Mouse (Mus musculus): ENCODE results near the gene Sds. TPM values are rescaled to one million over a fixed set of nuclear protein-coding genes. Genes with fewer than 3 reads are reported as not detected.
"Not testable (repeated sequence)": the region's sequence is repeated elsewhere in the genome, so short reads cannot be mapped to it uniquely, and the experiment has no call there.

Gene Sds
- total RNA-seq, 2 experiments from 2014 or later: not detected

DNA sequence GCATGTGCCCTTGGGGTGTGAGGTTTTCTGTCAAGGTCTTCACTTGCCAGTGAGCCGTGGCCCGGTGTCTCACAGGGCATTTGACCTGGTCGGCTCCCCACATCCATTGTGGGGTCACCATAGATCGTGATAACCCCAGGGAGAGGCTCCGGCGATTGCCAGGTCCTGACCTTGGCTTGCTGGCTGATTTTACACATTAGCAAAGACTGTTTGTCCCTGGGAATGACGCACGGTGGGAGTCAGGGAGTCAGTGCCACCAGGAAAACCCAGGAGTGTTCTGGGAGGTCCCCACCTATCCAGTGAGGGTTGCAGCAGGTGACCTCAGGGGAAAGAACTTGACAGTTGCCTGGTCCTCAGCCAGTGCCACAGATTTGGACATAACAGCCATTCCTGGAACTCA lies 3.6 kb upstream of the Sds start, which contains the start of gene Sdsl:
Gene Sdsl, minus strand, starts transcription at position 41 of the 400 bp plus-strand sequence.
- intact Hi-C loops (cut with DNase I): no loop called here
- no peak for DNase-seq (ENCODE audit: extremely low spot score in 1 of 2, low spot score in 2 of 2)

DNA sequence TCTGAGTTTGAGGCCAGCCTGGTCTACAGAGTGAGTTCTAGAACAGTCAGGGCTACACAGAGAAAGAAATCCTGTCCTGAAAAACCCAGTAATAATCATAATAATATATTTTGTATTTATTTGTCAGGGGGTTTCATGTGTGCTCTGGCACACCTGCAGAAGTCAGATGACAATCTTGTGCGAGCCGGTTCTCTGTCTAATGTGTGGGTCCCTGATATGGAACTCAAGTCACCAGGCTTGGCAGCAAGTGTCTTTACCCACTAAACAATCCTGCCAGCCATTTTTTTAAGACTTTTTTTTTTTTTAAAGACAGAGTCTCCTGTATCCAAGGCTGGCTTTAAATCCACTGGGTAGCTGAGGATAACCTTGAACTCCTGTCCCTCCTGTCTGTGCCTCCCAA lies 3.0 kb upstream of the Sds start:
- DNase-seq (ENCODE audit: extremely low spot score in 1 of 2, low spot score in 2 of 2): no peak
- intact Hi-C loops (cut with DNase I): no loop called here

DNA sequence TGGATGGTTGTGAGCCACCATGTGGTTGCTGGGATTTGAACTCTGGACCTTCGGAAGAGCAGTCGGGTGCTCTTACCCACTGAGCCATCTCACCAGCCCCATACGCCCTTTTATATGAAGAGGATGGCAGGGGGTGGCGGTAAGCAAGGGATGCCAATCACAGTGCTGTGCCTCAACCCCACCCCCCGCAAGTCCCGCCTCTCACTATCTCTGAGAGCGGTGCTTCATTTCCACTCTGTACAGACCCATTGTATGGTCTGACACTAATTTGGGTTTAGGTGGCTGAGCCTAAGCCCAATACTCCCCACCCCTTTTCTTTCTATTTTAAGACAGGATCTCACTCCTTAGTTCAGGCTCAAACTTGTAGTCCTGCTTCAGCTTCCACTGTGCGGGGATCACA lies 465 bp upstream of the Sds start:
- intact Hi-C loops (cut with DNase I): no loop called here

DNA sequence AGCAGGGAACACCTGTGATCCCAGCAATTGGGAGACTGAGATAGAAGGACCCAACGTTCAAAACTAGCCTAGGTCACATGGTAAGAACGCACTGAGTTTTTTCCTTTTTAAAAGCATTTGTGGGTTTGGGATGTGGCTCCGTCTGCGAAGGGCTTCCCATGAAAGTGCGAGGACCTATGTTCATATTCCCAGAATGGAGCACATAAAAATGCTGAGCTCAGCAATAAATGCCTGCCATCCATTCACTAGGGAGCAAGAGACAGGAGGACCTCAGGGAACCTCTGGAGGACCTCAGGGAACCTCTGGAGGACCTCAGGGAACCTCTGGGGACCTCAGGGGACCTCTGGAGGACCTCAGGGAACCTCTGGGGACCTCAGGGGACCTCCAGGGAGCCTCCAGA lies 1.7 kb downstream of the Sds start:
- no peak for DNase-seq (ENCODE audit: extremely low spot score in 1 of 2, low spot score in 2 of 2)
- intact Hi-C loops (cut with DNase I): no loop called here

More for the DNA sequence above, 465 bp upstream of the Sds start:
- peak in 1 of 2 experiments; percentile 20 for DNase-seq (ENCODE audit: extremely low spot score in 1 of 2, low spot score in 2 of 2)

DNA sequence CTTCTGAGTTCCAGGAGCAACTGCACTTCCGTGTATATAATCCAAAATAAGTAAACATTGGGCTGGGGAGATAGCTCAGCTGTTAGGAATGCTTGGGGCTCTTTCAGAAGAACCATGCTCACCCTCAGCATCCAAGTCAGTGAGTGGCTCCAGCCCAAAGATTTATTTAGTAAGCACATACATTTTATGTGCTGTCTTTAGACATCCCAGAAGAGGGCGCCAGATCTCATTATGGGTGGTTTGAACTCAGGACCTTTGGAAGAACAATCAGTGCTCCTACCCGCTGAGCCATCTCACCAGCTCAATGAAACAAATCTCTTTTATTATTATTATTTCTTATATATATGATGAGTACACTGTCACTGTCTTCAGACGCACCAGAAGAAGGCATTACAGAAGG lies 3.2 kb downstream of the Sds start:
- intact Hi-C loops (cut with DNase I): no loop called here
- DNase-seq (ENCODE audit: extremely low spot score in 1 of 2, low spot score in 2 of 2): no peak

DNA sequence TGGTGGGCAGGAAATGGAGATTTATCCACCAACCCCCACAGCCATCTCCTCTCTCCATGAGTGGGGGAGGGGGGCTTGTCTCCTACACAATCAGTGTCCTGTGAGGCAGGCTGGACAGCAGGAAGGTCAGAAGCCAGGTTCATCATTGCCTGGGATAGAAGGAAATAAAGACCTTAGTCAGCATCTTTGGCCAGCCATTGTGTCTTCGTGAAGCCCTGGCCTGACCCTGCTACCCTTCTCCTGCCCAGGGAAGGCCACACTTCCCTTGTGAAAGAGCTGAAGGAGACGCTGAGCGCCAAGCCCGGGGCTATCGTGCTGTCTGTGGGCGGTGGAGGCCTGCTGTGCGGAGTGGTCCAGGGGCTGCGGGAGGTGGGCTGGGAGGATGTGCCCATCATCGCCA lies 4.9 kb downstream of the Sds start:
- intact Hi-C loops (cut with DNase I): no loop called here
- DNase-seq (ENCODE audit: extremely low spot score in 1 of 2, low spot score in 2 of 2): no peak

DNA sequence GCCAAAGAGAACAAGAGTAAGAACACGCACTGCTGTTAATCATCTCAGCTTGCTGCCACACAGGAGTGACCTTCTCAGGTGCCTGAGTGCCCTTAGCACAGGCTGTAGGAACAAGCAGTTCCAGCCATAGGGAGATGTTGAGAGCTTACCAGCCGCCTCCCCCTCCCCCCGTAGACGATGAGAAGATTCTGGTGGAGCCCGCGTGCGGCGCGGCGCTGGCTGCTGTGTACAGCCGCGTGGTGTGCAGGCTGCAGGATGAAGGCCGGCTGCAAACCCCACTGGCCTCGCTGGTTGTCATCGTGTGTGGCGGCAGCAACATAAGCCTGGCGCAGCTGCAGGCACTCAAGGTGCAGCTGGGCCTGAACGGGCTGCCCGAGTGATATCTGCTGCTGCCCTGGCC lies 7.1 kb downstream of the Sds start:
- intact Hi-C loops (cut with DNase I): no loop called here
- DNase-seq (ENCODE audit: extremely low spot score in 1 of 2, low spot score in 2 of 2): peak in 1 of 2 experiments; percentile 46

DNA sequence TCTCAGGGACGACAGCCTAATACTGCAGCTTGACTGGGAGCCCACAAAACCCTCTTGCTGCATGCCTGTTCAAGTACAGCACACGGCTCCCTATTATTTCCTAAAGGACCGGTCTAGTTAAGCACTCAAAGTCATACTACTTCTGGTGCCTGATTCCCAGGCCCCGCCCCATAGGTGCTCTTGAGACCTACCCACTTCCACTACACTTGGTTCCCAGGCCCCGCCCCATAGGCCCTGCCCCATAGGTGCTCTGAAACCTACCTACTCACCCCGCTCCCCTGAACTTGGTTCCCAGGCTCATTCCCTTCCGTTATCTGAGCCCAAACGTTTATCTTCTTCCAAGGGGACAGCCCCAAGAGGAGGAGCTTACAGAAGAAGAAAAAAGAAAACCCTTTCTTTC lies 11.5 kb downstream of the Sds start:
- no peak for DNase-seq (ENCODE audit: extremely low spot score in 1 of 2, low spot score in 2 of 2)
- intact Hi-C loops (cut with DNase I): no loop called here

DNA sequence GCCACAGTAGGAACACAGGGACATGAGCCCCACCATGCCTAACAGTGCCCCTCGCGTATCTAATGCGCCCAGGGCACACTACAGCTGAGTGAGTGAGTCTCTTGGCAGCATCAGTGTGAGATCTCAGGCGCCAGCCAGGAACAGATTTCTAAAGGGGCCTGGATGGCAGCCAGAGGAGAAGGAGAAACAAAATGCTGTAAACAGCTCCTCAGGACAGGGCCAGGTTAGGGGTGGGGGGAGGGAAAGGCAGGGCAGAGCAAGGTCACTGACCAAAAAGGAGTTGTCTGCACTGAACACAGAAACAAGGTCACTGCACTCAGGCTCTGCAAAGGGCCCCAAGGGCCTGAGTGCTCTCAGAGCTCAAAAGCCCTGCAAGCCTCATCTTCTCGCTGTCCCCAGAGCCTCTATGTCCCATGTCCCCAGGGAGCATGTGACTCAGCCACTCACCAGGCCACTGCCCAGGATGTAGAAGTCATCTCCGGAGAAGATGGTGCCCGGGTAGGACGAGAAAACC lies 14.4 kb downstream of the Sds start:
- DNase-seq (ENCODE audit: extremely low spot score in 1 of 2, low spot score in 2 of 2): peak; percentile 41 to 57
- intact Hi-C loops (cut with DNase I): no loop called here

DNA sequence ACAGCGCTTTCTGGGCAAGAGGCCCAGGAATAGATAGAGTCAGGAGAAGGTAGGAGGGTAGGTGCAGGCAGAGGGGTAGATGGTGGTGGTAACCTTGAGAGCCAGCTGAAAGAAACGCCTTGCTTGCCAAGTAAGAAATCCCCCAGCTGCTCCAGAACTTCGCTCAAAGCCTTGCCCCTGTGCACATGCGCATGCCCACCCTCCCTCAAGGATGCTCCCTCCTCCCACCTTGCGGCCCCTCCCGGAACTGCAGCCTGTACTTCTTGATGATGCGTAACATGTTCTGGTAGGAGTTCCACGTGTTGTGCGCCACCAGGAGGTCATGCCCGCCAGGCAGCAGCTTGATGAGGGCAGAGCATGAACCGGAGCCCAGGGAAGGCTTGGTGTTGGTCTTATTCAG lies 16.1 kb downstream of the Sds start:
- intact Hi-C loops (cut with DNase I): no loop called here
- DNase-seq (ENCODE audit: extremely low spot score in 1 of 2, low spot score in 2 of 2): peak in 1 of 2 experiments; percentile 62

DNA sequence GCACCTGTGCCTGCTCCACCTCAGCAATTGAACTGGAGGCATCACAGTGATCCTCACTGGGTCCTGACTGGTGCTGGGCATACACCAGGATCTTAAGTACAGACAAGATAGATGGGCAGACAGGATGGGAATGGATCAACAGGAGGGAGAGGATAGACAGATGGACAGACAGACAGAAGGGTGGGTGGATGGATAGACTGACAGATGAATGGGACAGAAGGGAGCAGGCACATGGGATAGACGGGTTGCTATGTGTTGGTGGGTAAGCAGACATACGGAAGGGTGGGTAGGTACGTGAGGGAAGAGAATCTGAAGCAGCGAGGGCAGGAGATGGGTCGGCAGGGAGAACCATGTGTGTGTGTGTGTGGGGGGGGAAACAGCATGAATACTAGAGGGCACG lies 17.1 kb downstream of the Sds start:
- intact Hi-C loops (cut with DNase I): no loop called here
- no peak for DNase-seq (ENCODE audit: extremely low spot score in 1 of 2, low spot score in 2 of 2)

DNA sequence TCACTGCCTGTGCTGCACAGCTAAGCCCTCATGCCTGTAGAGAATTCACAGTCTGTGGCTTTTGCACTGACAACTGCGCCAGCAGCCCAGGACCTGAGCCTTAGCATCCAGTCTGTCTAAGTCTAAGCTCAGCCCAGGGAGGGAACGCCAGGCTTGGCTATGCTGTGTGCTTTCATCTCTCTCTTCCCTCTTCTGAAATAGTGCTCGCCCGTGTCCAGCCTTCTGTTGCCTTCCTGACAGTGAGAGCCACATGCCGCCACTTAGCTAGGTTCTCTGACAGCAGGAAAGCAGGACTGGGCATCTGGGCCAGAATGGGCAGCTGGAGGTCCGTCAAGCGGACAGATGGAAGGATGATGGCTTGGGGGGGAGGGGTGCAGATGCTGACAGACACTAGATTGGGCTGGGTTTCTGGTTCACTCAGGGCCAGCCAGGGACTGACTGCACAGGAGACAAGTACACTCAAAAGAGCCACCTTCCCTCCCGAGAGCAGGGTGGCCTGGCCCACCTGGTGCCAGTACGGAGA lies 17.6 kb downstream of the Sds start:
- intact Hi-C loops (cut with DNase I): no loop called here
- no peak for DNase-seq (ENCODE audit: extremely low spot score in 1 of 2, low spot score in 2 of 2)

DNA sequence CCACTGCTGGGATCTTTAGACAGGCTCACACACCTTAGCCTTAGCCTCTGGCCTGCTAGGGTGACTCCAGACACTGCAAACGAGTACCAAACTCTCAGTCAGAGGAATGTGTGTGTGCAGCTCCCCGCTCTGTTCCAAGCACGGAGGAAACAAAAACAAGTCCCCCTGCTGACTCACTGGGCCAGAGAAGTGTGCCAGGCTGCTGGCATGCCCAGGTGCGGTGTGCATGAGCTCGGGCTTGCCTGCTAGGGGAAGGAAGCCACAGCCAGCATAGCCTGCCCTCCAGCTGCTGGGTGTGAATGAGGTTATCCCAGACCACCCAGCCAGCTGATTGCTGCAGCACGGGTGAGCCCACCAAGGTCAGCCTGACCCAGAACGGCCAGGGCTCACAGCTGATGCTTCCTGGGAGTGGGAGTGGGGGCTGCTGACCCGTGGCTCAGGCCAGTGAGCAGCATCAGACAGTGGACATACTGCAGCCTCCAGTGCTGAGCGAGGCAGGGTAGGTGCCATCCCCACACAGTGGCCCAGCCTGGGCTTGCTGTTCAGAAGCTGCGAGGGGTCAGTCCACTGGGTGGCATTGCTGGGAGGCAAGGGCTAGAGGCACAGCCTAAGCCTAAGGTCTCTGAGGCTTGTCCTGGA lies 18.9 kb downstream of the Sds start:
- intact Hi-C loops (cut with DNase I): no loop called here
- DNase-seq (ENCODE audit: extremely low spot score in 1 of 2, low spot score in 2 of 2): no peak

DNA sequence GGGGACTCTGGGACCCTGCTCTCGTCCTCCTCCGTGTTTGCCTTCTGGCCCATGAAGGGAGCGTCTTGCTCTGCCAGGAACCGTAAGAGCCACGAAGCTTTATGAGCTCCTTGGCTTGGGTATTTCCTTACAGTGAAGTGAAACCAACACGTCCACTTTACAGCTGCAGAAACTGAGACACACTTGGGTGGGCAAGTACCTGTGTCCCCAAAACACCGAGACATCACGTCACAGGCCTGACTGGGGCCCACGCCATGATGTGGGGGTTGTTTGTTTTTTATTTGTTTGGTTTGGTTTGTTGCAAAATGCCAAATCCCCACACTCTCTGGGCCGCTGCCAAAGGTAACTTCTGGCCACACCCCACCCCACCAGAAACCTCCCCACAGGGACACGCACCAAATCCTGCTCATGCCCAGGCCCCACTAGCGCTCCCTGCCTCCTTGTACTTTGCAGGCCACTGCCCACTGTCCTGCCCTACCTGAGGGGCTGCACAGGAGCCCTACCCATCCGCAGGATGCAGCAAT lies 19.4 kb downstream of the Sds start:
- intact Hi-C loops (cut with DNase I): no loop called here
- no peak for DNase-seq (ENCODE audit: extremely low spot score in 1 of 2, low spot score in 2 of 2)

DNA sequence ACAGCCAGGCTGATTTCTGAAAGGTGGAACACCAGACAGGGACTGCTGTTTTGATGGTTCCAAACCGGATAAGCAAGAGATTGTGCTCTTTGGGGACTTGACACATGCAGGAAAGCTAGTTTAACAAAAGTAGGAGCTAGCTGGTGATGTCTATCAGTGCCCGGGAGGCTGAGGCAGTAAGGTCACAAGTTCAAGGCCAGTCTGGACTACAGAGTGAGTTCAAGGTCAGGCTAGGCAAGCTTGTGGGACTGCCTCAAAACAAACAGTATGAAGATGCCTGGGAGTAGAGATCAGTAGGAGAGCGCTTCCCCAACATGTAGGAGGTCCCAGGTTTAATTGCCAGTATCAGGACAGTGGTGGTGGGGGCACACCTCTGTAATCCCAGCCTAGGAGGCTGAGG lies 20.7 kb downstream of the Sds start:
- DNase-seq (ENCODE audit: extremely low spot score in 1 of 2, low spot score in 2 of 2): no peak
- intact Hi-C loops (cut with DNase I): no loop called here

DNA sequence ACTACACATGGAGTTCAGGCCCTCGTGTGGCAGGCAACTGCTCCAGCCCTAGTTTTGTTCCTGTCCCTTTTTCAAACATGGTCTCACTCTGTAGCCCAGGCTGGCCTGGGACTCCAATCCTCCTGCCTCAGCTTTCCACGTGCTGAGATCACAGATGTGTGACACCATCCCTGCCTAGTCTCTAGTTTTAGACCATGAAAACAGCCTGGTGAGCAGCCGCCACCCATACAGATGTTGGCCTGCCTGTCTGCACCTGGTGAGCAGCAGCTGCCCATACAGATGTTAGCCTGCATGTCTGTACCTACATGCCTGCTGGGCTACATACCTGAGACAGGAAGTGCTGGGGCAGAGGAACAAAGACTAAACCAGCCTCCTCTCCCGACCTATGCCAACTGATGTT lies 22.9 kb downstream of the Sds start:
- no peak for DNase-seq (ENCODE audit: extremely low spot score in 1 of 2, low spot score in 2 of 2)
- intact Hi-C loops (cut with DNase I): no loop called here

DNA sequence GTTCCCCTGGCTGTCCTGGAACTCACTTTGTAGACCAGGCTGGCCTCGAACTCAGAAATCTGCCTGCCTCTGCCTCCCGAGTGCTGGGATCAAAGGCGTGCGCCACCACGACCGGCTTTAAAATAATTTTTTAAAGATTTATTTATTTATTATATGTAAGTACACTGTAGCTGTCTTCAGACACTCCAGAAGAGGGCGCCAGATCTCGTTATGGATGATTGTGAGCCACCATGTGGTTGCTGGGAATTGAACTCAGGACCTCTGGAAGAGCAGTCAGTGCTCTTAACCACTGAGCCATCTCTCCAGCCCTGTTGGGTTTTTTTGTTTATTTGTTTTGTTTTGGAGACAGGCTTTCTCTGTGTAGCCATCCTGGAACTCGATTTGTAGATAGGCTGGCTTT lies 24.3 kb downstream of the Sds start:
- DNase-seq (ENCODE audit: extremely low spot score in 1 of 2, low spot score in 2 of 2); intact Hi-C loops (cut with DNase I): not testable (repeated sequence)

DNA sequence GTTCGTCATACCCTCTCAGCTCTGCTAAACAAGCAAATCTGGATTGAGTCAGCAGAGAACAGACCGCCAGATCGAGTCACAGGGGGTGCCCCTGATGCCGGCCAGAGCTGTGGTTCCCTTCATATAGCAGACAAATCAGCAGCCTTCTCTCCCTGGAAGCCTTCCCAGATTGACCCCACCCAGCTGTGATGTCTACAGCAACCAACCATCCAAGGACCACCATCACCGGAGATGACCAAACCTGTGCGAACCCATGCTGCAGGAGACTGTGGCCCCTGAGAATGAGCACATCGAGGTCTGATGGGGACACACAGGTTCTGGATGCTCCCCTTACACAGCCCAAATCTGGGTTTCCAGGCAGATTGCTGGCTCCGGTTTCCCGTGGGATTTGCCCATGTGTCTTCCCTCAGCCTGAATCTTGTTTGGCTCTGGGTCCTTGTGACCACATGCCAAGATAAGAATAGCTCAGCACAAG lies 25.9 kb downstream of the Sds start:
- intact Hi-C loops (cut with DNase I): no loop called here
- DNase-seq (ENCODE audit: extremely low spot score in 1 of 2, low spot score in 2 of 2): peak; percentile 49 to 63

DNA sequence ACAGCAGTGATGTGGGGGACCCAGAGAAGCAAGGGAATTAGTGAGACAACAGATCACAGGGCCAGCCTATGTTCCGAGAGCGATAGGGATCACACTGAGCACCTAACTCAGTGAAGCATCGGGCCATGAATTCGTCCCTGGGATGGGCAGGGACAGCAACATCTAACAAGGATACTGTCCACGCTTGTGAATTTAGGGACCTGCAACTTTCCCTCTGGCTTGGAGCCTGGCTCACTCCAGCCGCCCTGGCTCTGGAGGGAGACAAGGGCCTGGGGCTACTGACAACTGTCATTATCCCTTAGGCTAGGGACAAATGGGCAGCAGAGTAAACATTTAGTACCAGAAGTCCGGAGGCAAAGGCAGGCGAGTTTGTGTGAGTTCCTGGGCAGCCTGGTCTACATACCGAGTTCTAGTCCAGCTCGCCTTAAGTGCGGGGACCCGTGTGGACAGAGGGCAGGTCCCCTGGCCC lies 26.4 kb downstream of the Sds start:
- intact Hi-C loops (cut with DNase I): no loop called here
- no peak for DNase-seq (ENCODE audit: extremely low spot score in 1 of 2, low spot score in 2 of 2)

DNA sequence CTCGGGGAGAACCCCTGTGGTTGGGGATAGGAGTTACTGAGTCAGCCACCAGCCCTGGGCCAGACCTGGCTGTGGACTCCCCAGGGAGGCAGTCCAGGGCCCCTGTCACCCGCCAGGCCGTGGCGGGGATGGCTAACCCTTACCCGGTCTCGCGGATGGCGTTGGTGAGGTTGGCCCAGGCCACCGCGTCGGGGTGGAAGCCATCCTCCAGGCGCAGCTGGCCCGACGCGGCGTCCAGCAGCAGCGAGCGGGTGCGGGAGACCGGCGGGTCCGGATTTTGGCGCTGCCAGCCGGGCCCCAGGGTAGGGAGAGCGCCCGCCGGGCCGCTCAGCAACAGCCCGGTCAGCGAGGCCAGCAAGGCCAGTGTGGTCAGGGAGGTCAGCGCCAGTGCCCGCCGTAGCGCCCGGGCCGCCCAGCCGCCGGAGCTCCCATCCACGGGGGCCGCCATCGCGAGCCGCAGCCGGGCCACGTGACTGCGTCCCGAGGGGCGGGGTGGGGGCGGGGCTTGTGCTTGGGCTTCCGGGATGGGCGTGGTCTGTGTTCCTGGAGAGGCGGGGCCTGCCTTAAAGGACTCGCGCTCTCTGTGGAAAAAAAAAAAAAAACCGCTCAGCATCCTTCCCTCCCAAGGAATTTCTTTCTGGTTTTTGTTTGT lies 26.9 kb downstream of the Sds start, which contains the start of gene Plbd2:
Gene Plbd2, minus strand, starts transcription at position 482 of the 652 bp plus-strand sequence.
- DNase-seq (ENCODE audit: extremely low spot score in 1 of 2, low spot score in 2 of 2): peak; percentile 79 to 90

More for the DNA sequence above, 26.9 kb downstream of the Sds start, which contains the start of gene Plbd2:
- intact Hi-C loops (cut with DNase I): no loop called here

Measured in left cerebral cortex, postnatal 10 days (tissue).